Mouse (Mus musculus): ENCODE data around the gene Gm5458.
A peak's percentile ranks its signal among the peaks of the same experiment; 100 is the strongest.
"Not testable (repeated sequence)": the region's sequence is repeated elsewhere in the genome, so short reads cannot be mapped to it uniquely, and the experiment has no call there.

Gm5458 gene

GRCm38 (mm10) chr14:19602481-19602880 is at the start of gene Gm5458:
TSS of gene Gm5458 (minus strand) at chr14:19602581.
- not testable (repeated sequence) for DNase-seq (ENCODE audit: extremely low read depth, insufficient read length, low spot score)

DNA sequence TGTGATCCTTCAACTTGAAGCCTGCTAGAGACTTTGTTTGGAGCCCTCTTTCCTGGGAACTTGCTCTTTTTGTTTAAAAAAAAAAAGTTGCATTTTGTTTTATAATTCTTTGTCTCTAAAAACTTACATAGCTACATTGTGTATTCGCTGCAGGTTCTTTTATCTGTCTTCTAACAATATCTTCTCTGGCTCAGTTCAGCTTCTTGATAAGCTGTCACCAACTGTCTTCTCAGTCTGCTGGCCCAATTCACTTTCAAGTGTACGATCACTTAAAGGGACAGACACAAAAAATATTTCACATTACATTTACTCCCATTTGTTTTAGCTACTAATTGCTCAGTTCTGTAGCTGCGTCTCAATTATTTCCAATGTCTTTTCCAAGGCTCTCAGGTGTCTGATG is 43.9 kb upstream of the Gm5458 start:
- DNase-seq (ENCODE audit: extremely low read depth, insufficient read length, low spot score) = no peak

DNA sequence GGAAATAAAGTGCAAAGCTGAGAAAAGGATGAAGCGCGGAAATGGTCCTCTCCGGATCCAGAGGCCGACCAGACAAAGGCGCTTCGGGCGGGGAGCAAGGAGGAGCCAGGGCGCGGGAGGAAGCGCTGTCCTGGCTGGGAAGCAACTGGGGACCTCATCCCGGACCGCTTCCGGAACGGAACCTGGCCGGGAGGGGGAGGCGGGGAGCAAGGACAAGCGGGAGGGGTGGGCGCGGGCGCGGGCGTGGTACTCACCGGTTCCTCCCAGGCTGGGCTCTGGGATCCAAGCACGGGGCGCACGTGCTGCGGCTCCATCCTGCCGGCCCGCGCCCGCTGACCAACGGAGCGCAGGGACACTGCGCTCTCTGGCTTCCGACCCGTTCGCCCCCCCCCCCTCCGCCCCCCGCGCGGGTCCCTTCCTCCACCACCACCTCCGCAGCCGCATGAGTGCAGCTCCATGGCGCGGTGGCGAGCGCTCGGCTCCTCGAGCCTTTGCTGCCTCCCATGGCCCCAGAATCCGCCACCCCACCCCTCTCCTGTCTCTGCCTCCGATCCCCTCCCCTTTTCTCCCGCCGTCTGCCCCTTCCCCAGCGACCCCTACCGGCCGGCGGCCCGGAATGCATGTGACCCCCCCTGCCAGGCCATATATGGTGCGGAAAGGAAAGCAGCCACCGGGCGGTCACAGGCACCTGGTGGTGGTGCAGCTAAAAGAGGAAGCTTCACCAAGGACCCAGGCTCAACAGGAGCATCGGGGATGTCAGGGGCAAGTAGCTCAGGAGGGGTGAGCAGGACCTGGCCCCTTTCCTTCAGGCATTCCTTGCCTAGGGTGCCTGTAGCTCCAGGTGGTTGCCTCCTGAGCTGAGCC is 17.3 kb downstream of the Gm5458 start, which contains the start of gene Gm2237:
Gene Gm2237, minus strand, starts transcription at position 332 of the 864 bp plus-strand sequence.
- DNase-seq (ENCODE audit: extremely low read depth, insufficient read length, low spot score) = peak; percentile 60

DNA sequence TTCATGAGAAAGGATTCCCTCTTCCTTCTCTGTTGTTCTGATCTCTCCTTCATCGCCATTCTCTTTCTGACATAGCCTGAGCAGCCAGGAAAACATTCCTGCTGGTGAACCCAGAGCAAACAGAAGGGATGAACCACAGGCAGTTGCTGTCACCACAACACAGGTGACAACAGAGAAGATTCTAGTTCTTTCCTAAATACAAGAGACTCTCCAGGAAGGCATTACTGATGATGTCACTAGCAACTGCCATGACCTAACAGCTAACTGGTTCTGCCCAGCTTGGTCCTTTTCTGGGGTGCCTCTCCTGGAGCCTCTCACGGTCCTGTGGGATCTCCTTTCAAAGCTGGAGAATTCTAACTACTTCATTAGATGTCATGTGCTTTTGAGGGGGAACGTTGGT is 52.5 kb downstream of the Gm5458 start, which contains the start of gene Gm2244:
Gene Gm2244, minus strand, starts transcription at position 101 of the 400 bp plus-strand sequence.
- not testable (repeated sequence) for DNase-seq (ENCODE audit: extremely low read depth, insufficient read length, low spot score)

All from 3134 (cell line).